Mouse (Mus musculus): ENCODE measurements at regions not wholly inside any gene's neighbourhood (a gene's known extent, or its start where the extent isn't known, plus 50 kb on each side); places are given as distances from the start of the nearest gene placed in this dataset.

GRCm38 (mm10) chr1:151092035-151092434, 90.3 kb upstream of the Gm47985 start:
- 58% methylated on average over 4 of the region's 4 CpGs for WGBS
- no peak for ATAC-seq (ENCODE audit: insufficient number of reproducible peaks, insufficient read depth, low FRiP score, low read depth)
- Histone ChIP-seq H3K4me2 (ENCODE audit: low read length) (no peak overlapping the region), H3K9me3 (ENCODE audit: control insufficient read depth, low read length) (no peaks in the 10 kb centered on the region), H3K36me3 (ENCODE audit: control insufficient read depth, insufficient read depth, low read length) (no peaks in the 10 kb centered on the region), H3K4me3 (ENCODE audit: control insufficient read depth in 1 of 2, insufficient read depth in 1 of 2, low read depth in 1 of 2, low read length in 2 of 2) (no peak overlapping the region), H3K4me1 (ENCODE audit: control insufficient read depth in 2 of 2, insufficient read depth in 2 of 2, low read length in 2 of 2) (peaks cover 7 to 13% of the 10 kb centered on the region in 2 experiments), H3K9ac (ENCODE audit: low read length) (no peak overlapping the region), H3K27ac (replicated peaks in 1 of 2; ENCODE audit: control insufficient read depth in 1 of 2, insufficient read depth in 1 of 2, low read depth in 2 of 2, low read length in 2 of 2) (no peak overlapping the region), H3K27me3 (ENCODE audit: control insufficient read depth, insufficient read depth, low read length) (no peaks in the 10 kb centered on the region)

DNA sequence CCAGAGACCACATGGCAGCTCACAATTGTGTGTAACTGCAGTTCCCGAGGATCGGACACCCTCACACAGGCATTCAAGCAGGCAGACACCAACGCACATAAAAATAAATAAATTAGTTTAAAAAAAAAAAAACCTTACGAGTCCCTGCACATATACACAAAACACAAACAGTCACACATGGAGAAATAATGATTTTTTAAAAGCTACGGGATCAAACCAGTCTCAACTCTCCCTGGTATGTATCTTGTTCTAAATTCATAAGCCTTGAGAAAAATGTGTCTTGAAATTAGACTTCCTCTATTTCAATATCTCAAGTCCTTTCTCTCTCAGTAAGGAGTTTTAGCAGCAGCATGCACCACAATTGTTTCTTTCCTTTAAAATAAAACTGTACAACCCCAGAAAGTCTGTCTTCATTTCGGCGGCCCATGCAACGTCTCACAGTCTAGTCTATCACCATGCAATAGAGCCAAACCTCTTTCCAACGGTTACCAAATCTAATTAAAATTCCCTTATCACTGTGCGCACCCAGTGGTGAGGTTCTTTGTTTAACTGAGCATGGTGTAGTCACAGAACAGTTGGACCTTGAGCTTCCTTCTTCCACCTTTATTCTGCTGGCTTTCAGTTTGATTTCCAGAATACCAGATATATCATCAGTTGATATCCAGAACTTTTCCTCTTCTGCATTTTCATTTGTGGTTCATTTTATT, 86.8 kb upstream of the Gm47985 start:
- H3K9me3 ChIP-seq (ENCODE audit: control insufficient read depth, low read length): no peaks in the 10 kb centered on the region
- no peak for ATAC-seq (ENCODE audit: insufficient number of reproducible peaks, insufficient read depth, low FRiP score, low read depth)
- H3K9ac ChIP-seq (ENCODE audit: low read length): no peak overlapping the region
- peaks cover 2 to 8% of the 10 kb centered on the region in 2 experiments; a peak in 3 of 4 replicates for H3K4me1 ChIP-seq (ENCODE audit: control insufficient read depth in 2 of 2, insufficient read depth in 2 of 2, low read length in 2 of 2)
- H3K4me2 ChIP-seq (ENCODE audit: low read length): peak overlapping the region; percentile 54
- peak overlapping the region; percentile 16 to 37; a peak in 1 of 4 replicates for H3K27ac ChIP-seq (replicated peaks in 1 of 2; ENCODE audit: control insufficient read depth in 1 of 2, insufficient read depth in 1 of 2, low read depth in 2 of 2, low read length in 2 of 2)
- no peaks in the 10 kb centered on the region for H3K36me3 ChIP-seq (ENCODE audit: control insufficient read depth, insufficient read depth, low read length)
- H3K27me3 ChIP-seq (ENCODE audit: control insufficient read depth, insufficient read depth, low read length): no peaks in the 10 kb centered on the region
- no peak overlapping the region for H3K4me3 ChIP-seq (ENCODE audit: control insufficient read depth in 1 of 2, insufficient read depth in 1 of 2, low read depth in 1 of 2, low read length in 2 of 2)
- 76% methylated on average over 10 of the region's 10 CpGs for WGBS

- peak overlapping the region in 1 of 2 experiments; percentile 37; a peak in 2 of 4 replicates for H3K27ac ChIP-seq (replicated peaks in 1 of 2; ENCODE audit: control insufficient read depth in 1 of 2, insufficient read depth in 1 of 2, low read depth in 2 of 2, low read length in 2 of 2)
Measured at GRCm38 (mm10) chr1:151096079-151096478, 86.3 kb upstream of the Gm47985 start.

DNA sequence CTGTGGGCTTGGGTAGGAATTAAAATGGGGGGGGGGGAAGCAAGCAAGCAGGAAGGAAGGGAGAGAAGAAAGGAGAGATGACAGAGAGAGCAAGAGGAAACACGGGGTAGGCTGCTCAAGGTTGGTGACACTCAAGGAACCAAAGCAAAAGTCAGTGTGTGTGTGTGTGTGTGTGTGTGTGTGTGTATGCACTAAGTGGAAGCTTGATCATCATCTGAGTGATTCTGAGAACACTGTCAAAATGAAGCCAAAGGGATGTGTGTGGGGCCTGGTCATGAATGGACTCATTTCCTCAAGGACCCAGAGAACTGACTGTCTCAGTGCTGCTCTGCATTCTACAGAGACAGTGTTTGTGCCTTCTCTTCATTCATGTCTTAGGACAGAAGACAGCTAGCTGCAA, 84.8 kb upstream of the Gm47985 start:
- no peak for ATAC-seq (ENCODE audit: insufficient number of reproducible peaks, insufficient read depth, low FRiP score, low read depth)
- H3K27me3 ChIP-seq (ENCODE audit: control insufficient read depth, insufficient read depth, low read length): no peaks in the 10 kb centered on the region
- H3K9ac ChIP-seq (ENCODE audit: low read length): no peak overlapping the region
- peaks cover 2 to 8% of the 10 kb centered on the region in 2 experiments; a peak in 3 of 4 replicates for H3K4me1 ChIP-seq (ENCODE audit: control insufficient read depth in 2 of 2, insufficient read depth in 2 of 2, low read length in 2 of 2)
- no peaks in the 10 kb centered on the region for H3K36me3 ChIP-seq (ENCODE audit: control insufficient read depth, insufficient read depth, low read length)
- no peaks in the 10 kb centered on the region for H3K9me3 ChIP-seq (ENCODE audit: control insufficient read depth, low read length)
- no peak overlapping the region for H3K27ac ChIP-seq (replicated peaks in 1 of 2; ENCODE audit: control insufficient read depth in 1 of 2, insufficient read depth in 1 of 2, low read depth in 2 of 2, low read length in 2 of 2)
- no peak overlapping the region for H3K4me3 ChIP-seq (ENCODE audit: control insufficient read depth in 1 of 2, insufficient read depth in 1 of 2, low read depth in 1 of 2, low read length in 2 of 2)
- WGBS: 78% methylated on average over 1 of the region's 1 CpGs
- no peak overlapping the region for H3K4me2 ChIP-seq (ENCODE audit: low read length)

More at GRCm38 (mm10) chr1:151096079-151096478, 86.3 kb upstream of the Gm47985 start:
- Histone ChIP-seq H3K4me2 (ENCODE audit: low read length) (peak overlapping the region; percentile 54), H3K4me3 (ENCODE audit: control insufficient read depth in 1 of 2, insufficient read depth in 1 of 2, low read depth in 1 of 2, low read length in 2 of 2) (peak overlapping the region in 1 of 2 experiments; percentile 3; a peak in 1 of 4 replicates), H3K4me1 (ENCODE audit: control insufficient read depth in 2 of 2, insufficient read depth in 2 of 2, low read length in 2 of 2) (peaks cover 2 to 8% of the 10 kb centered on the region in 2 experiments; a peak in 3 of 4 replicates), H3K36me3 (ENCODE audit: control insufficient read depth, insufficient read depth, low read length) (no peaks in the 10 kb centered on the region), H3K9ac (ENCODE audit: low read length) (no peak overlapping the region), H3K27me3 (ENCODE audit: control insufficient read depth, insufficient read depth, low read length) (no peaks in the 10 kb centered on the region), H3K9me3 (ENCODE audit: control insufficient read depth, low read length) (no peaks in the 10 kb centered on the region)
- 13% methylated on average over 9 of the region's 9 CpGs for WGBS
- no peak for ATAC-seq (ENCODE audit: insufficient number of reproducible peaks, insufficient read depth, low FRiP score, low read depth)

DNA sequence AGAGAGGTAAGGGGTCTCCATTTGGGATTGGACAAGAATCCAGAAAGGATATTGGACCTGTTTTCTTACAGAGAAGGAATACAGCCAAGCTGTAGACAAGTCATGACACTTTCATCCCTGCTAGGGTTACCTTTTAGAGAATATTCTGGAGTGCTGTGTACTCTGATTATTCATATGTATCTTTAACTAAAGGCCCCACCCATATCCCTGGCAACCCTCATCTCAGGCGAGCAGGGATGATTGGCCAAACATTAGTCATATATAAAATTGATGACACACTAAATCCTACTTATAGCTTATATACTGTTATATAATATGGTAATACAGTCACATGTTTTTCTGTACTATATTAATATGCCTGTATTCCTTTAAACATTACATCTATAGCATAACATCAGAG, 83.6 kb upstream of the Gm47985 start:
- H3K27me3 ChIP-seq (ENCODE audit: control insufficient read depth, insufficient read depth, low read length): no peaks in the 10 kb centered on the region
- H3K4me3 ChIP-seq (ENCODE audit: control insufficient read depth in 1 of 2, insufficient read depth in 1 of 2, low read depth in 1 of 2, low read length in 2 of 2): no peak overlapping the region
- H3K4me2 ChIP-seq (ENCODE audit: low read length): no peak overlapping the region
- 84% methylated on average over 1 of the region's 1 CpGs for whole genome bisulfite sequencing
- H3K9ac ChIP-seq (ENCODE audit: low read length): no peak overlapping the region
- H3K4me1 ChIP-seq (ENCODE audit: control insufficient read depth in 2 of 2, insufficient read depth in 2 of 2, low read length in 2 of 2): peaks cover 5 to 19% of the 10 kb centered on the region in 2 experiments
- no peaks in the 10 kb centered on the region for H3K36me3 ChIP-seq (ENCODE audit: control insufficient read depth, insufficient read depth, low read length)
- no peaks in the 10 kb centered on the region for H3K9me3 ChIP-seq (ENCODE audit: control insufficient read depth, low read length)
- no peak overlapping the region for H3K27ac ChIP-seq (replicated peaks in 1 of 2; ENCODE audit: control insufficient read depth in 1 of 2, insufficient read depth in 1 of 2, low read depth in 2 of 2, low read length in 2 of 2)
- no peak for ATAC-seq (ENCODE audit: insufficient number of reproducible peaks, insufficient read depth, low FRiP score, low read depth)

GRCm38 (mm10) chr1:151100565-151101483, 81.5 kb upstream of the Gm47985 start:
- no peaks in the 10 kb centered on the region for H3K36me3 ChIP-seq (ENCODE audit: control insufficient read depth, insufficient read depth, low read length)
- H3K27me3 ChIP-seq (ENCODE audit: control insufficient read depth, insufficient read depth, low read length): no peaks in the 10 kb centered on the region
- no peak overlapping the region for H3K4me3 ChIP-seq (ENCODE audit: control insufficient read depth in 1 of 2, insufficient read depth in 1 of 2, low read depth in 1 of 2, low read length in 2 of 2)
- H3K9ac ChIP-seq (ENCODE audit: low read length): no peak overlapping the region
- WGBS: 83% methylated on average over 12 of the region's 12 CpGs
- no peak overlapping the region for H3K27ac ChIP-seq (replicated peaks in 1 of 2; ENCODE audit: control insufficient read depth in 1 of 2, insufficient read depth in 1 of 2, low read depth in 2 of 2, low read length in 2 of 2)
- no peaks in the 10 kb centered on the region for H3K9me3 ChIP-seq (ENCODE audit: control insufficient read depth, low read length)
- no peak for ATAC-seq (ENCODE audit: insufficient number of reproducible peaks, insufficient read depth, low FRiP score, low read depth)
- H3K4me1 ChIP-seq (ENCODE audit: control insufficient read depth in 2 of 2, insufficient read depth in 2 of 2, low read length in 2 of 2): peaks cover 5 to 24% of the 10 kb centered on the region in 2 experiments
- no peak overlapping the region for H3K4me2 ChIP-seq (ENCODE audit: low read length)

- Histone ChIP-seq H3K9ac (ENCODE audit: low read length) (no peak overlapping the region), H3K27ac (replicated peaks in 1 of 2; ENCODE audit: control insufficient read depth in 1 of 2, insufficient read depth in 1 of 2, low read depth in 2 of 2, low read length in 2 of 2) (no peak overlapping the region), H3K36me3 (ENCODE audit: control insufficient read depth, insufficient read depth, low read length) (no peaks in the 10 kb centered on the region), H3K4me1 (ENCODE audit: control insufficient read depth in 2 of 2, insufficient read depth in 2 of 2, low read length in 2 of 2) (peaks cover 3 to 19% of the 10 kb centered on the region in 2 experiments), H3K4me3 (ENCODE audit: control insufficient read depth in 1 of 2, insufficient read depth in 1 of 2, low read depth in 1 of 2, low read length in 2 of 2) (no peak overlapping the region), H3K27me3 (ENCODE audit: control insufficient read depth, insufficient read depth, low read length) (no peaks in the 10 kb centered on the region), H3K9me3 (ENCODE audit: control insufficient read depth, low read length) (no peaks in the 10 kb centered on the region), H3K4me2 (ENCODE audit: low read length) (no peak overlapping the region)
- ATAC-seq (ENCODE audit: insufficient number of reproducible peaks, insufficient read depth, low FRiP score, low read depth): no peak; the same call in 1 of the 2 replicates
- 68% methylated on average over 1 of the region's 1 CpGs for WGBS
Measured at GRCm38 (mm10) chr1:151101516-151101915, 80.8 kb upstream of the Gm47985 start.
